Mouse (Mus musculus): ENCODE measurements at regions not wholly inside any gene's neighbourhood (a gene's known extent, or its start where the extent isn't known, plus 50 kb on each side); places are given as distances from the start of the nearest gene placed in this dataset.

DNA sequence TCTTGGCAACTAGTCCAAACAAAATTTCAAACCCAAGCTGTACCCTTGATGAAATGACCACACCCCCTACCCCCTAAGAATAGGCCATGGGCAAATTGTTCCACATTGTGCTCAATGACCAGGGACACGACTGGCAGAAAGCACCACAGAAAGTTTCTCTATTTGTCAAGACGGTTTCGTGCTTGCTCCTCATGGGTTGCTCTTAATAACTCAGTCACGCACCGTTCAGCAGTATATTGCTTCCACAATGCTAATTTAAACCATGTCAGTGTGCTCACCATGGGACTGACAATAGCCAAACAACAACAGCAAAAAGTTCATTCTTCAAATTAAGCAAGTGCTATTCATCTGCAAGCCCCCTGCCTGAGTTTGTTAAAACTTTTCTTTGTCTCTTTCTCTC lies 444.6 kb downstream of the Wdr11 start:
- H3K4me3 ChIP-seq (ENCODE audit: control insufficient read depth, low read depth, low read length): no peak overlapping the region
- H3K27ac ChIP-seq (ENCODE audit: control insufficient read depth, insufficient read depth, low read depth, low read length): no peak overlapping the region
- no peaks in the 10 kb centered on the region for H3K36me3 ChIP-seq (ENCODE audit: control insufficient read depth, insufficient read depth, low read length)
- H3K4me1 ChIP-seq (ENCODE audit: control insufficient read depth, insufficient read depth, low read length): no peaks in the 10 kb centered on the region
- H3K27me3 ChIP-seq (ENCODE audit: control insufficient read depth, insufficient read depth, low read length): no peaks in the 10 kb centered on the region
- no peak for TF ChIP-seq POLR2A (IDR thresholded peaks at IDR 0.05; ENCODE audit: control insufficient read depth, low read depth, low read length)
- TF ChIP-seq CTCF (IDR thresholded peaks at IDR 0.05; ENCODE audit: control insufficient read depth, insufficient read depth, insufficient replicate concordance, low read depth, low read length): no peak

- Histone ChIP-seq H3K27ac (ENCODE audit: control insufficient read depth, insufficient read depth, low read depth, low read length) (no peak overlapping the region), H3K4me3 (ENCODE audit: control insufficient read depth, low read depth, low read length) (no peak overlapping the region), H3K4me1 (ENCODE audit: control insufficient read depth, insufficient read depth, low read length) (no peaks in the 10 kb centered on the region), H3K27me3 (ENCODE audit: control insufficient read depth, insufficient read depth, low read length) (no peaks in the 10 kb centered on the region), H3K36me3 (ENCODE audit: control insufficient read depth, insufficient read depth, low read length) (no peaks in the 10 kb centered on the region)
- TF ChIP-seq POLR2A (IDR thresholded peaks at IDR 0.05; ENCODE audit: control insufficient read depth, low read depth, low read length): no peak
- no peak for TF ChIP-seq CTCF (IDR thresholded peaks at IDR 0.05; ENCODE audit: control insufficient read depth, insufficient read depth, insufficient replicate concordance, low read depth, low read length)
Measured at GRCm38 (mm10) chr7:130036845-130037572, 445.3 kb downstream of the Wdr11 start.

DNA sequence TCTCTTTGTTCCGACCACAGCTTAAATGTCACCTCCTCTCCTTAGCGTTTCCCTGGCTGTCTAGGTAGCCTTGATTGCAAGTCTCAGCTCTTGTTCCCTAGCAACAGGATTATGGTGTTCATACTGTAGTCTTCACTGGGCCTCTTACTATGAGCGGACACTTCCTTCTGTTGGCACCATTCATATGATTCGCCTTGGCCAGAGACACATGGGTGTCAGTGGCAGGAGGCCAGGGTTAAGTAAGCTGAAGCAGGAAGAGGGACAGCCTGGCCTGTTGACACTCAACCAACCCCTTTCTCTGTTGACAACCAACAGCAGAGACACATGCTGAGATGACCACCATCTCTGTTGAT lies 445.9 kb downstream of the Wdr11 start:
- H3K27me3 ChIP-seq (ENCODE audit: control insufficient read depth, insufficient read depth, low read length): no peaks in the 10 kb centered on the region
- H3K36me3 ChIP-seq (ENCODE audit: control insufficient read depth, insufficient read depth, low read length): no peaks in the 10 kb centered on the region
- no peak overlapping the region for H3K4me3 ChIP-seq (ENCODE audit: control insufficient read depth, low read depth, low read length)
- no peaks in the 10 kb centered on the region for H3K4me1 ChIP-seq (ENCODE audit: control insufficient read depth, insufficient read depth, low read length)
- no peak overlapping the region for H3K27ac ChIP-seq (ENCODE audit: control insufficient read depth, insufficient read depth, low read depth, low read length)
- no peak for TF ChIP-seq POLR2A (IDR thresholded peaks at IDR 0.05; ENCODE audit: control insufficient read depth, low read depth, low read length)
- no peak for TF ChIP-seq CTCF (IDR thresholded peaks at IDR 0.05; ENCODE audit: control insufficient read depth, insufficient read depth, insufficient replicate concordance, low read depth, low read length)

DNA sequence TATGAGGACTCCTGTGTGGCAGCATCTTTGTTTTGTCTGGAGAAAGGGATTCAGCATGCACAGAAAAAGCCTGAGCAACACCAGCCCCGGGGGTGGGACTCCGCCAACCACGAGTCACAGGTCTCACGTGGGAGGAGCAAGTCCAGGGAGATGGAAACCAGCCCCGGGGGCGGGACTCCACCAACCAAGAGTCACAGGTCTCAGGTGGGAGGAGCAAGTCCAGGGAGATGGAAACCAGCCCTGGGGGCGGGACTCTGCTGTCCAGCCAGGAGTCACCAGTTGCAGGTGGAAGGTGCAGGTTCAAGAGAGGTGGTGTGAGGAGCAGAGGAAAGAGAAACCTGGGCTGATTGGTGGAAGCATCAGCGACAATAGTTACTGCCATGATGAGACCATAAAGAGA lies 448.9 kb downstream of the Wdr11 start:
- no peaks in the 10 kb centered on the region for H3K36me3 ChIP-seq (ENCODE audit: control insufficient read depth, insufficient read depth, low read length)
- TF ChIP-seq POLR2A (IDR thresholded peaks at IDR 0.05; ENCODE audit: control insufficient read depth, low read depth, low read length): no peak
- TF ChIP-seq CTCF (IDR thresholded peaks at IDR 0.05; ENCODE audit: control insufficient read depth, insufficient read depth, insufficient replicate concordance, low read depth, low read length): no peak
- H3K4me1 ChIP-seq (ENCODE audit: control insufficient read depth, insufficient read depth, low read length): no peaks in the 10 kb centered on the region
- H3K27ac ChIP-seq (ENCODE audit: control insufficient read depth, insufficient read depth, low read depth, low read length): no peak overlapping the region
- H3K4me3 ChIP-seq (ENCODE audit: control insufficient read depth, low read depth, low read length): no peak overlapping the region
- no peaks in the 10 kb centered on the region for H3K27me3 ChIP-seq (ENCODE audit: control insufficient read depth, insufficient read depth, low read length)

DNA sequence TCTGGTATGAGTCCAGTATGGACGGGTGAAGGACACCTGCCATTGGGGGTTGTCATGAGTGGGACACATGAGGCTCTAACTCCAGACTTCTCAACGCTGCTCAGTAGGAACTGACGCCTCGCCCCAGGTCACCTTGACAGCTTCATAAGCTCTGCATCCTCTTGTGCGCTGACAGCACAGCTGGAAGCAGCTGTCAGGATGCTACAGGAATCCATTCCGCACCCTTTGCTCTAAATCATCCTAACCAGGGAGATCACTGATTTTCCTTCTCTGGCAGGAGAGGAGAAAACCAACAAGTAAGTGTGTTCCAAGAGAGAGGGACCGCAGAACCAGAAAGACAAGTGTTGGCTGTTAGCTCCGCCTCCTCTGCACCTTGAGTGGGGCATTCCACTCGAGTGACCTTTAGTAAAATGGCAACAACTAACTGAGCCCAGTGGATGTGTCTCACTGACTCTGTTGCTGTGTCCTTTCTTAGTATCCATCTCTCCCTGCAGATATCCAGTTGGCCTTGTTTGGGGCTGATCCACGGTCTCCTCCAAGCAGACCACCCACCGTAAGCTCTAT lies 449.8 kb downstream of the Wdr11 start:
- no peaks in the 10 kb centered on the region for H3K27me3 ChIP-seq (ENCODE audit: control insufficient read depth, insufficient read depth, low read length)
- H3K36me3 ChIP-seq (ENCODE audit: control insufficient read depth, insufficient read depth, low read length): no peaks in the 10 kb centered on the region
- TF ChIP-seq POLR2A (IDR thresholded peaks at IDR 0.05; ENCODE audit: control insufficient read depth, low read depth, low read length): no peak
- no peaks in the 10 kb centered on the region for H3K4me1 ChIP-seq (ENCODE audit: control insufficient read depth, insufficient read depth, low read length)
- no peak overlapping the region for H3K27ac ChIP-seq (ENCODE audit: control insufficient read depth, insufficient read depth, low read depth, low read length)
- no peak overlapping the region for H3K4me3 ChIP-seq (ENCODE audit: control insufficient read depth, low read depth, low read length)

GRCm38 (mm10) chr7:130042296-130042910 lies 450.7 kb downstream of the Wdr11 start:
- Histone ChIP-seq H3K27ac (ENCODE audit: control insufficient read depth, insufficient read depth, low read depth, low read length) (no peak overlapping the region), H3K27me3 (ENCODE audit: control insufficient read depth, insufficient read depth, low read length) (no peaks in the 10 kb centered on the region), H3K36me3 (ENCODE audit: control insufficient read depth, insufficient read depth, low read length) (no peaks in the 10 kb centered on the region), H3K4me3 (ENCODE audit: control insufficient read depth, low read depth, low read length) (no peak overlapping the region), H3K4me1 (ENCODE audit: control insufficient read depth, insufficient read depth, low read length) (no peaks in the 10 kb centered on the region)
- no peak for TF ChIP-seq POLR2A (IDR thresholded peaks at IDR 0.05; ENCODE audit: control insufficient read depth, low read depth, low read length)
- TF ChIP-seq CTCF (IDR thresholded peaks at IDR 0.05; ENCODE audit: control insufficient read depth, insufficient read depth, insufficient replicate concordance, low read depth, low read length): no peak

DNA sequence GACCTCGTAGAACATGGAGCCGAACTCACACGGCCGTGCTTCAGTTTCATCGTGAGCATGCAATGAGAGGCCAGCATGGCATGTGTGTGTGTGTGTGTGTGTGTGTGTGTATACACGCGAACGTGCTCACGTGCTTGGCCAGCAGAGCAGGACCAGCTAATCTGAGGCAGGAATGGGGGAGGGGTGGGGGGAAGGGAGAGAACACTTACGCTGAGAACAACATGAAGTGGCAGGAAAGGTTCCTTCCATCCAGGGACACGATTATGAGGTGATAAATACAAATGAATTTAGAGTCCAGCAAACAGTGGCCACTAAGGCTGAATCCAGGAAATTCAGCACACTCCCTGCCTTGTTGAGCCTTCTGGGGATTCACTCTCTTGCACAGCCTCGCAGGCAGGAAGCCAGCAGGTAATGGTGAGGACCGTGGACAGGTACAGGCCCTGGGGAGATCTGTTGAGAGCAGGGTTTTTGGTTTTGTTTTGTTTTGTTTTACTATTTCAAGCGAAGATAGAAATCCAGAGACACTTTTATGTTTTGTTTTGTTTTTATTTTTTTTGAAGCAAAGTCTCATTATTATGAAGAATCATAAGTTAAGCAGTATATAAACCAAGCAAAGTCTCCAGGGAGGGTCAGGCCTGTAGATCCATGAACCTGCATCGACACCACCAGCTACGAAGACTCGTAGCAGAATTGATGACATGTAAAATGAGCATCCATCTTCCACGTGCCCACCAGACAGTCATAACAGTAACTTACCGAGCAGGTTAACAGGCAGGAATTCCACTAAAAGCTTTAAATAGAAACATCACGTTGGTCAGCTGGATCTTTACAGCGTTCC lies 452.0 kb downstream of the Wdr11 start:
- H3K4me1 ChIP-seq (ENCODE audit: control insufficient read depth, insufficient read depth, low read length): no peaks in the 10 kb centered on the region

More for the DNA sequence above, 452.0 kb downstream of the Wdr11 start:
- H3K4me3 ChIP-seq (ENCODE audit: control insufficient read depth, low read depth, low read length): no peak overlapping the region
- no peaks in the 10 kb centered on the region for H3K27me3 ChIP-seq (ENCODE audit: control insufficient read depth, insufficient read depth, low read length)
- no peaks in the 10 kb centered on the region for H3K36me3 ChIP-seq (ENCODE audit: control insufficient read depth, insufficient read depth, low read length)
- no peak for TF ChIP-seq CTCF (IDR thresholded peaks at IDR 0.05; ENCODE audit: control insufficient read depth, insufficient read depth, insufficient replicate concordance, low read depth, low read length)
- TF ChIP-seq POLR2A (IDR thresholded peaks at IDR 0.05; ENCODE audit: control insufficient read depth, low read depth, low read length): no peak
- H3K27ac ChIP-seq (ENCODE audit: control insufficient read depth, insufficient read depth, low read depth, low read length): no peak overlapping the region
